Mouse (Mus musculus): ENCODE results near the gene Ache. TPM values are rescaled to one million over a fixed set of nuclear protein-coding genes. Genes with fewer than 3 reads are reported as not detected.

The Ache gene
- polyA plus RNA-seq, 1 experiment from 2014 or later, result 3.6 TPM

DNA sequence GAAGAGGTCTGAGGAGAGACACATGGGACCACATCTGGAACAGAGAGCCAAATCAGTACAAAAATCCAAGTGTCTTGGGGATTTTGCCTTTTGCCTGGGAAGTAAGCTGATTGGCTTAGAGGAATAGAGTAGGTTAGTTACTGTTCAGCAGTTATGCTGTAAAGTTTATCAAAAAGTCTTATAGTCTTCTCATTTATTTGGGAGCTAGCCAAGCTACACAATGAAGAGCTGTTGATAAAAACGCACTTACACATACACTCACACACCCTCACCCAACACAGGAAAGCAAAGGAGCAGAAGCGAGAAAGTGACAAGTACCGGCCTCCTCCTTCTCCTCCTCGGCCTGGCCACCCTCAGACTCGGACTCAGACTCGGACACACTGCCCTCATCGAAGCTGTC, 11.9 kb downstream of the Ache start:
- WGBS, result 84% methylated on average over 7 of the region's 7 CpGs
- peaks cover 31% of the 10 kb centered on the region for H3K4me1 ChIP-seq
- H3K9ac ChIP-seq, result no peak overlapping the region
- no peaks in the 10 kb centered on the region for H3K9me3 ChIP-seq (replicated peaks)
- H3K4me3 ChIP-seq (replicated peaks), result no peak overlapping the region
- ATAC-seq (replicated peaks; ENCODE audit: low FRiP score), result no peak
- no peak overlapping the region for H3K4me2 ChIP-seq
- peaks cover 94% of the 10 kb centered on the region for H3K36me3 ChIP-seq
- H3K27me3 ChIP-seq, result no peaks in the 10 kb centered on the region
- H3K27ac ChIP-seq, result no peak overlapping the region

DNA sequence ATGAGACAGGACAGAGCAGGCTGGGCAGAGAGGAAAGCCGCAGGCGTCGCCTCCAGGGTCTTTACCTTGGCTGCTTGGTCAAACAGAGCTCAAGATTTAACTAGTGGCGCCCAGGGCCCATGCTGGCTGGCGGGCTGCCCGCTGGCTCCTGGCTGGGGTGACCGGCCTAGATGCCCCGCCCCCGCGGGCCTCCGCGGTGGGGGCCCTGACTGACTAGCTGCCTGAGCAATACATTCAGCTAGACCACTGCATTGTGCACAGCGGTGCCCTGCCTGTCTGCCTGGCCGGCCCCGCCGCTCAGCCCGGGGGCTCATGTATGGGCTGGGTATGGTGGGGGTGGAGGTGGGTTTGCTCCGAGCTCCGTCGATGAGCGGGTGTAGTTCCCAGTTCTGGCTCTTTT, 13.9 kb downstream of the Ache start:
- 85% methylated on average over 21 of the region's 21 CpGs for WGBS
- H3K9me3 ChIP-seq (replicated peaks), result no peaks in the 10 kb centered on the region
- H3K4me3 ChIP-seq (replicated peaks), result no peak overlapping the region
- H3K27me3 ChIP-seq, result no peaks in the 10 kb centered on the region
- H3K4me2 ChIP-seq, result no peak overlapping the region
- no peak overlapping the region for H3K27ac ChIP-seq
- no peak for ATAC-seq (replicated peaks; ENCODE audit: low FRiP score)
- no peak overlapping the region for H3K9ac ChIP-seq
- H3K4me1 ChIP-seq, result peaks cover 34% of the 10 kb centered on the region
- H3K36me3 ChIP-seq, result peaks cover 95% of the 10 kb centered on the region

DNA sequence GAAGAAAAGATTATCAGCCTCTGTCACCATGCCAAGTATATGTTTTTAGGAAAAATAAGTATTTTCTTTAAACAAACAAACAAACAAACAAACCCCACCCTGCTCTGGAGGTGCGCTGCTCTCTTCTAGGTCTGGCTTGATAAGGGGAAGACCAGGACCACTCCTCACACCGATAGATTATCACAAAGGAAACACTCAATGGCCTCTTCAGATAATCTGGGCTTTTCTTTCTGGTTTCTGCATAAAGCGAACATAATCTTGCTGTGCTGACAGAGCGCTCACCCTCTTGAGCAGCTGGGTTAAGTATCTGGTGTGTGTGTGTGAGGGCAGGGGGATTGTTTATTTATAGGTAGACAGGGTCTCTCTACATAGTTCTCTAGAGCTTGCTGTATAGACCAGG, 16.3 kb downstream of the Ache start:
- WGBS, result 91% methylated on average over 4 of the region's 4 CpGs

DNA sequence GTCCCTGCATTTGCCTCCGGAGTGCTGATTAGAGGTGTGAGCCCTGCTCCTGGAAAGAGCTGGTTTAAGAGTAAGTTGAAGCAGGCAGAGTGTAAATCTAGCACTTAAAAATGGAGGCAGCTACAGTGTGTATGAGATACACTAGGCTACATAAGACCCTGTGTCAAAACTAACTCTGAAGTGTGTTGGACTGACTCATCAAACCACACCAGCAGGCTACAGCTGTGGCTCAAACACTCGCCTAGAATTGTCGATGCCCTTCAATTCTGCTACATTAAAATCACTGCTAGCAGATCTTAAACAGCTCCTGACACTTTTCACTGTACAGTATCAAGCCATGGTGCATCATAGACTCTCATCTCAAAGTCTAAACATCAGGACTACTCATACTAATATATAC, 16.8 kb downstream of the Ache start:
- H3K36me3 ChIP-seq, result peaks cover 75% of the 10 kb centered on the region
- 0 out of 2 replicates have a peak overlapping the region, but pooled peaks have one; percentile 14 for H3K9ac ChIP-seq

More for the DNA sequence above, 16.3 kb downstream of the Ache start:
- Histone ChIP-seq H3K9me3 (replicated peaks) (no peaks in the 10 kb centered on the region), H3K4me3 (replicated peaks) (no peak overlapping the region), H3K4me2 (no peak overlapping the region), H3K27me3 (no peaks in the 10 kb centered on the region), H3K27ac (no peak overlapping the region), H3K9ac (no peak overlapping the region), H3K4me1 (peaks cover 46% of the 10 kb centered on the region), H3K36me3 (peaks cover 75% of the 10 kb centered on the region)
- no peak for ATAC-seq (replicated peaks; ENCODE audit: low FRiP score)

DNA sequence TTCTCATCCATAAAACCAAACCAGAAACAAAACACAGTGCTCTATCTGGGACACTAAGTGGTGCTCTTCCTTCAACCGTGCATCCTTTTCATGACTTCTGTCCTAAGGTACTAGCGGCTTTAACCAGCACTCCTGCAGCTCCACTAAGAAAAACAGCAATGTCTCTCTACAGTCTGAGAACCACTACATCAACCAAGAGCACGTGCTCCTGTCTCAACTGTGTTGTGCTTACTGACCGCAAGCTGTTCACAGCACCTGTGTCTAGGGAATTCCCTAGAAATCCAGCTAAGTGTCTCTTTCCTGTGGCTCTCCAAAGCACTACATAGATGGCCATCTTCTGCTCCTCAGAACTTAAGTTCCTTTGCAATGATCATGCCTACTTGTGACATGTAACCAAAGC, 17.5 kb downstream of the Ache start:
- Histone ChIP-seq H3K4me2 (peak overlapping the region; percentile 68), H3K9ac (peak overlapping the region; percentile 99; the same call in 1 of the 2 replicates), H3K36me3 (peaks cover 75% of the 10 kb centered on the region), H3K27ac (no peak overlapping the region), H3K4me1 (peaks cover 48% of the 10 kb centered on the region), H3K9me3 (replicated peaks) (no peaks in the 10 kb centered on the region), H3K27me3 (no peaks in the 10 kb centered on the region), H3K4me3 (replicated peaks) (peak overlapping the region; percentile 98)
- no peak for ATAC-seq (replicated peaks; ENCODE audit: low FRiP score)
- WGBS, result 33% methylated on average over 4 of the region's 4 CpGs

More for the DNA sequence above, 16.8 kb downstream of the Ache start:
- H3K4me3 ChIP-seq (replicated peaks), result peak overlapping the region; percentile 98; the same call in 1 of the 2 replicates
- peaks cover 48% of the 10 kb centered on the region for H3K4me1 ChIP-seq
- H3K9me3 ChIP-seq (replicated peaks), result no peaks in the 10 kb centered on the region
- H3K4me2 ChIP-seq, result peak overlapping the region; percentile 68; the same call in 1 of the 2 replicates
- ATAC-seq (replicated peaks; ENCODE audit: low FRiP score), result no peak
- no peaks in the 10 kb centered on the region for H3K27me3 ChIP-seq
- WGBS, result 80% methylated on average over 3 of the region's 3 CpGs
- H3K27ac ChIP-seq, result no peak overlapping the region

DNA sequence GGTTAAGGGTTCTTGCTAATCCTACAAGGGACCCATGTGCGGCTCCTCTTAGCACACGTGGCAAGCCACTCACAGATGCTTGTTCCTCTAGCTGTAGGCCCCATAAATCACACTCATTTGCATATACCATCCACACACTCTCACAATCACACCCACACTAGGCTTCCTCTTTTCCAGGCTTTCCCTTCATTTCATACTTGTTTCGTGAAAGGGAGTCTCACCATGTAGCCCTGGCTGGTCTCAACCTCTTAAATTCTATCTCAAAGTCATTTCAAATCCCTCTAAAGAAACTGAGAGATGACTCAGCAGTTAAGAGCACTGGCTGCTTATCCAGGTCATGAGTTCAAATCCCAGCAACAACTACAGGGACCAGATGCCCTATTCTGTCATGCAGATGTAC, 18.5 kb downstream of the Ache start:
- Histone ChIP-seq H3K4me3 (replicated peaks) (peak overlapping the region; percentile 98), H3K4me1 (peaks cover 48% of the 10 kb centered on the region), H3K27ac (no peak overlapping the region), H3K9me3 (replicated peaks) (no peaks in the 10 kb centered on the region), H3K4me2 (peak overlapping the region; percentile 68), H3K36me3 (peaks cover 75% of the 10 kb centered on the region), H3K27me3 (no peaks in the 10 kb centered on the region), H3K9ac (peak overlapping the region; percentile 99)
- ATAC-seq (replicated peaks; ENCODE audit: low FRiP score), result no peak
- 44% methylated on average over 3 of the region's 3 CpGs for WGBS

DNA sequence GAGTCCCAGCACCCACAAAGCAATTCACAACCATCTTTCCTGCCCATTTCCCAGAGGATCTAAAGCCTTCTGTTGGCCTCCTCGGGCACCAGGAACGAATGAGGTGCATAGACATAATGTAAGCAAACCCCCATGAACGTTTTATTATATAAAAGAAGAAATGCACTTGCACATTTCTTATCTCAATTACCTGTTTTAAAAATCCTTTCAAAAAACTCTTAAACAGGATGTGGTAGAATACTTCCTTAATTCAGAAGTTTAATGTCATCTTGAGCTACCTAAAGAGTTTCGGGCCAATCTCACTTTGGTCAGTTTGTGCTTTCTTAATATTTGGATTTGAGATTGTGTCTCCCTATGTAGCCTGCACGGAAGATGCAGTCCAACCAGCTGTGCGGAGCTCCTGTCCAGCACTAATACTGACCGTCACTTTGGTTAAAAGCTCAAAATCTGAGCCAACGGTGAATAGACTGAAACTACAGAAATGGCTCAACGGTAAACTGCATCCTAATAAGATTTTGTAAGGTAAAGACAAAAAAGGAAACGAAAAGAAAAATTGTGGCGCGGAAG, 19.2 kb downstream of the Ache start:
- peaks cover 51% of the 10 kb centered on the region for H3K4me1 ChIP-seq
- 14% methylated on average over 12 of the region's 12 CpGs for WGBS
- no peaks in the 10 kb centered on the region for H3K9me3 ChIP-seq (replicated peaks)
- peaks cover 73% of the 10 kb centered on the region for H3K36me3 ChIP-seq
- ATAC-seq (replicated peaks; ENCODE audit: low FRiP score), result no peak
- peak overlapping the region; percentile 96 for H3K27ac ChIP-seq
- H3K4me3 ChIP-seq (replicated peaks), result peak overlapping the region; percentile 98
- H3K27me3 ChIP-seq, result no peaks in the 10 kb centered on the region
- peak overlapping the region; percentile 68 for H3K4me2 ChIP-seq
- H3K9ac ChIP-seq, result peak overlapping the region; percentile 99

DNA sequence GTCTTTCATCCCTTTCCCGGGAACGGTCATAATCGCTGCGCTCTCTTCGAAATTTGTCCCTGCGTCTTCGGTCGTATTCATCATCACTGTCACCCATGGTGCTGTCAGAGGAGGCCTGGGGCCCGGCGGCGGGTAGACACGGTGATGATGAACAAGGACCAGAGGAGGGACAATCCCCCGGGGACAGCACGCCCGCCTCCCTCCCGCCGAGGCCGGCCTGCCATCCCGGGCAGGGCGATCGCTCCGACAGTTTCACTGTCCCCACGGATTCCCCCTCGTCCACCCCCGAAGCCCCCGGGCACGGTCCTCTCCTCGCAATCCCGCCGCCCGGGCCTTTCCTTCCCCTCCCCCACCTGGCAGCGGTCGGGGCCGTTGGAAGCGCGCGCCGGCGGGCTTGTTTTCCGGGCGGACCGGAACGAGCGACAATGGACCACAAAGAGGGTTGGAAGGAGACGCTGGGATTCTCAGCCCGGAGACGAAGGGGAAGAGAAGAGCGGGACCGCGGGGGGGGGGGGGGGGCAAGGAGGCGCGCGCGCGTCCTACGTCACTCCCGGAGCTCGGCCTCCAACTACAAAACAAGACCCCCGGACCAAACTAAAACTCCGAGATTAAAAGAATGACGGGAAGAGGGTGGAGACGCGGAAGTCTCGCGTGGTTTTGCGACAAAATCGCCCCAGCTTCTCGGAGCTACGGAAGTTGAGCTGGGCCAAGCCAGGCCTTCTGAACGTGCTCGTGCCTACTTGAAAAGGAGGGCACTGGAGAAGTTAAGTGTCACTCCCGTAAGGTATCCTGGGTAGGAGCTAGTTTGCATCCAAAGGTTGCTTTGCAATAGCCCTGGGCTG, 20.0 kb downstream of the Ache start, which contains the start of gene Srrt:
Srrt (minus strand) TSS at position 604 of the 842 bp plus-strand sequence.
- Histone ChIP-seq H3K27ac (peak within 1 kb of the TSS; percentile 96), H3K9ac (peak within 1 kb of the TSS; percentile 99), H3K4me1 (peaks cover 59% of the 10 kb centered on the region), H3K27me3 (no peaks in the 10 kb centered on the region), H3K36me3 (peaks cover 72% of the 10 kb centered on the region), H3K4me2 (peak within 1 kb of the TSS; percentile 68), H3K9me3 (replicated peaks) (no peaks in the 10 kb centered on the region), H3K4me3 (replicated peaks) (peak within 1 kb of the TSS; percentile 98)
- peak; percentile 92 for ATAC-seq (replicated peaks; ENCODE audit: low FRiP score)
- under 1% methylated on average over 70 of the region's 72 CpGs for WGBS

DNA sequence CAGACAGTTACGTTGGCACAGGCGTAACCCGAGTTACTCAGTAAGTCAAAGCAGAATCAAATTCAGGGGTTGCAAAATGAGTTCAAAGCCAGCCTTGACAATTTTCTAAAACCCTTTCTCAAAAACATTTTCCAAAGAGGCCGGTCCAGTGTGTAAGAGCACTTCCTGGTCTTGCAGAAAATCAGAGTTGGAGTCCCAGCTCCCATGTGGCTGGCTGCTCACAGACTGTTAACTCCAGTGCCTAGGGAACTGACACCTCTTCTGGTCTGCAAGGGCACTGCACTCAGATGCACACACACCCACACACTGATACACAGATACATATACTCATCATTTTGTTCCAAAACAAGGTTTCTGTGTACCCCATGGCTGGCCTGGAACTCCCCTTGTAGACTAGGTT, 21.0 kb downstream of the Ache start:
- peak overlapping the region; percentile 98 for H3K4me3 ChIP-seq (replicated peaks)
- no peak for ATAC-seq (replicated peaks; ENCODE audit: low FRiP score)
- peak overlapping the region; percentile 99 for H3K9ac ChIP-seq
- no peaks in the 10 kb centered on the region for H3K9me3 ChIP-seq (replicated peaks)
- peaks cover 64% of the 10 kb centered on the region for H3K4me1 ChIP-seq
- peaks cover 65% of the 10 kb centered on the region for H3K36me3 ChIP-seq
- peak overlapping the region; percentile 68 for H3K4me2 ChIP-seq
- H3K27ac ChIP-seq, result peak overlapping the region; percentile 96
- no peaks in the 10 kb centered on the region for H3K27me3 ChIP-seq
- WGBS, result 95% methylated on average over 4 of the region's 4 CpGs

DNA sequence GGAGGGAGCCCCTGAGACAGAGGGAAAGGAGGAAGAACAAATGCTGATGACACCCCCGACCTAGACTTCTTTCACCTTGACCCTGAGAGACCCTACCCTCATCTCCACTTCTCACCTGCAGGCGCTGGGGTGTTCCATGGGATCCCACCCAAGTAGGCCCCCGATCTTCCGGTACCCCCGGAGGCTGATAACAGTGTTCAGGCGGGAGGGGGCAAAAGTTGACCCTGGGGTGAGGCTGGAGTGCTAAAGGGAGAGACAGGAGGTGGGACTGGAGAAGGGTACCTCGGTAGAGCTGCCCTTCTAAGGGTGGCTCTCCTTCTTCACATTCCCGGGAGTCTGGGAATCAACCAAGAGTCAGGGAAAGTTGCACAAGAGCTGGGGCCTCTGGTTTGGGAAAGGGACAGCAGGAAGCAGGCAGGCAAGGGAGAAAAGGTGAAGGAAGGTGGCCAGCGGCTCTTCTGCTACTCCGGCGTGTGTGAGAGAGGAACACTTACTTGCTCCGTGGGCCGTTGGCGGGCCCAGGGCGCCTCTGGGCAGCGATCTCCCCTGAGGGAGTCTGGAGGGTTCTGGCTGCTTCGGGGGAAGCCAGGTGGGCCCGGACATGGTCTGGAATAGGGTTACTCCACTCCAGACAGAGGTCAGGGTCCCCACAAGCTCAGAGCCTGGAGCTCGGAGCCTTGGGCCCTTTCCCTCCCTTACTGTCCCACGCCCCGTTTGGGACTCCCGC, 26.3 kb downstream of the Ache start:
- Histone ChIP-seq H3K27ac (peak overlapping the region; percentile 95), H3K9ac (peak overlapping the region; percentile 80), H3K9me3 (replicated peaks) (no peaks in the 10 kb centered on the region), H3K4me3 (replicated peaks) (peak overlapping the region; percentile 75), H3K36me3 (peaks cover 53% of the 10 kb centered on the region), H3K4me1 (peaks cover 43% of the 10 kb centered on the region), H3K4me2 (peak overlapping the region; percentile 85), H3K27me3 (no peaks in the 10 kb centered on the region)
- ATAC-seq (replicated peaks; ENCODE audit: low FRiP score), result peak; percentile 72
- 1% methylated on average over 22 of the region's 22 CpGs for WGBS

DNA sequence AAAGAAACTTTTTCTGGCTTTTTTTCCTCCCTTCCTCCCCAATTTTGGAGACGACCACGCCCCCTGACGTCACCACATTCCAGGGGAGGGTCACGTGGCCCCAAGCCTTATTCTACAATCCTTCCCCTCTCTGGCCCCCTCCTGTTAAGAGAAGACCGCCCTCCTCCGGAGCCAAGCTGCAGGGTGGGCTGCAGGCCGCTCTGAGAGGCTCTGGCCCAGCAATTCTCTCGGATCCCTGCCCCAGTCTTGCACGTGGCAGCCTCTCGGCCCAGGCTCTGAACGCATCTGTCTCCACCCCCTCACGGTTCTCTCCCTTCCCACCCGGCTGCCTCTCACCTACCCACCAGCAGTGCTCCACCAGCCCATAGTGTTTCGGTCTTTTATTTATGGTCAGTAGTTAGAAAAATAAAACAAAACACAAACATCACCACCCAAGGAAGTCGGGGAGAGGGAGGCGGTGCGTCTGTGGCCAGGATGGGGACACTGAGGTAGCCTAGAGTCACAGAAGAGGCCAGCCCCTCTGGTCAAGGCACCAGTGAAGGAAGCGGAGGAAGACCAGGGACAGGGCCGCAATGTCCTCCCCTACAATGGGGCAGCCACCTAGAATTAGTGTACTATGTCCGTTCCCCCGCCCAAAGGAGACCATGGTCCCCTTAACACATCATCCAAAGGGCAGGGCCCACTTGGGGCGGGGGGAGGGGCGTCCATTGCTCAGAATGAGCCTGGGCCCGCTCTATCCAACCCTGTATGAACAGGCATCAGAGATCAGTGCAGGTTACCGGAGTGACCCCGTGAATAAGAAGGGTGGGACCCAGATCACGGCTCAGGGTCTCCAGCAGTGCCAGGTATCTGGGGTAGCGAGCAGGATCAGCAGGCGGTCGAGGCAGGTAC, 27.1 kb downstream of the Ache start, which contains the start of gene Trip6:
Trip6 (minus strand) TSS at position 212 of the 891 bp plus-strand sequence.
- peak within 1 kb of the TSS; percentile 80 for H3K9ac ChIP-seq
- H3K36me3 ChIP-seq, result peaks cover 51% of the 10 kb centered on the region
- H3K9me3 ChIP-seq (replicated peaks), result no peaks in the 10 kb centered on the region
- WGBS, result 17% methylated on average over 30 of the region's 30 CpGs
- peak within 1 kb of the TSS; percentile 85 for H3K4me2 ChIP-seq
- H3K4me1 ChIP-seq, result peaks cover 41% of the 10 kb centered on the region
- H3K4me3 ChIP-seq (replicated peaks), result peak within 1 kb of the TSS; percentile 75
- no peaks in the 10 kb centered on the region for H3K27me3 ChIP-seq
- H3K27ac ChIP-seq, result peak within 1 kb of the TSS; percentile 95
- ATAC-seq (replicated peaks; ENCODE audit: low FRiP score), result peak; percentile 95
